Mouse (Mus musculus) Patski (cell line): ENCODE data around the gene Tas1r1. TPM values are rescaled to one million over a fixed set of nuclear protein-coding genes. Genes with fewer than 3 reads are reported as not detected.

Experiments
- ATAC-seq: fragments of 100-300 bp; one replicate; pipeline ENCODE4 v1.8.0; 2021
- CTCF ChIA-PET: fragments of 350-600 bp; sonication (Branson Sonifier 250); formaldehyde crosslinking; loops from one replicate; lab custom pipeline; 2022; ENCODE audit warnings: inconsistent platforms; lab: Charles Lee
- POLR2A ChIA-PET: fragments of 350-600 bp; sonication (Branson Sonifier 250); formaldehyde crosslinking; loops from one replicate; lab custom pipeline; 2022; ENCODE audit warnings: antibody characterized with exemption, inconsistent platforms; lab: Charles Lee
- DNase-seq: peaks from one replicate; pipeline ENCODE4 v3.0.0-alpha.2; 2011; ENCODE audit warnings: low read depth, low spot score
- H3K27me3 ChIP-seq: fragments of 371-371 bp; one replicate; pipeline ENCODE4 v1.5.1; 2021
- CTCF ChIP-seq: fragments of 100-300 bp; IDR thresholded peaks from one replicate; pipeline ENCODE4 v1.5.1; 2021
- in situ Hi-C: fragments of 300-500 bp; cut with MboI; formaldehyde crosslinking; loops from 3 replicates; pipeline ENCODE4 v1.11.1; 2018; ENCODE audit warnings: low pct_unique_long_range_greater_than_20kb, mixed read lengths
- polyA plus RNA-seq: library from polyadenylated mRNA; unstranded; gene quantifications from one replicate; pipeline ENCODE4 v1.2.3, GENCODE M21; 2021

The Tas1r1 gene
- polyA plus RNA-seq, 1 experiment from 2014 or later, result 0.56 TPM

- in situ Hi-C loops, result loop anchor here (5.0 kb wide), 1 partner anchor 46 kb away; no protein-coding TSS in a partner anchor
- TF ChIP-seq CTCF, result no peak
- ChIA-PET POLR2A (interaction anchor here (1.4 kb wide), 1 partner anchor 20 kb away, joined by 4 read pairs; the partner anchor contains the start of gene Klhl21), CTCF (interaction anchor here (0.8 to 1.8 kb wide), 10 partner anchors 10 to 75 kb away, joined by 3 to 10 read pairs (median 3); partner anchors contain the start of genes Nol9 and Tas1r1)
- ATAC-seq, result no peak
- DNase-seq, result no peak
- H3K27me3 ChIP-seq, result no peaks in the 10 kb centered on the region
Observed at GRCm38 (mm10) chr4:152028456-152028855, 9.9 kb downstream of the Tas1r1 start.

GRCm38 (mm10) chr4:152027524-152027923 lies 10.8 kb downstream of the Tas1r1 start, which contains the start of gene Zbtb48:
Gene Zbtb48, minus strand, starts transcription at chr4:152027671.
- ATAC-seq (peak; percentile 95), DNase-seq (no peak)
- in situ Hi-C loops, result loop anchor here (5.0 kb wide), 1 partner anchor 45 kb away; no protein-coding TSS in a partner anchor
- ChIA-PET POLR2A (no interaction called here), CTCF (interaction anchor here (0.6 to 1.6 kb wide), 3 partner anchors 34 to 76 kb away, joined by 3 to 6 read pairs (median 4); no protein-coding TSS in a partner anchor)
- no peaks in the 10 kb centered on the region for H3K27me3 ChIP-seq
- no peak for TF ChIP-seq CTCF

GRCm38 (mm10) chr4:152026751-152027508 lies 11.4 kb downstream of the Tas1r1 start:
- in situ Hi-C loops, result loop anchor here (5.0 kb wide), 1 partner anchor 45 kb away; no protein-coding TSS in a partner anchor
- CTCF ChIA-PET, result interaction anchor here (0.6 to 1.6 kb wide), 3 partner anchors 34 to 76 kb away, joined by 3 to 6 read pairs (median 4); no protein-coding TSS in a partner anchor
- DNase-seq, result no peak
- POLR2A ChIA-PET, result interaction anchor here (1.0 to 1.4 kb wide), 2 partner anchors 11 to 17 kb away, joined by 3 to 5 read pairs; no protein-coding TSS in a partner anchor
- no peak for TF ChIP-seq CTCF
- H3K27me3 ChIP-seq, result no peaks in the 10 kb centered on the region
- peak; percentile 37 for ATAC-seq

- ChIA-PET CTCF (no interaction called here), POLR2A (no interaction called here)
- in situ Hi-C loops, result no loop called here
- no peak for TF ChIP-seq CTCF
- DNase-seq, result no peak
- H3K27me3 ChIP-seq, result no peaks in the 10 kb centered on the region
- ATAC-seq, result no peak
Observed at GRCm38 (mm10) chr4:152024525-152024924, 13.8 kb downstream of the Tas1r1 start.

- no peak for ATAC-seq
- in situ Hi-C loops, result no loop called here
- ChIA-PET CTCF (no interaction called here), POLR2A (no interaction called here)
- DNase-seq, result no peak
- no peaks in the 10 kb centered on the region for H3K27me3 ChIP-seq
- TF ChIP-seq CTCF, result no peak
Observed at GRCm38 (mm10) chr4:152022506-152022905, 15.9 kb downstream of the Tas1r1 start.

- no peaks in the 10 kb centered on the region for H3K27me3 ChIP-seq
- DNase-seq (no peak), ATAC-seq (no peak)
- in situ Hi-C loops, result no loop called here
- ChIA-PET CTCF (interaction anchor here (0.9 kb wide), 1 partner anchor 10 kb away, joined by 5 read pairs; no protein-coding TSS in a partner anchor), POLR2A (no interaction called here)
- TF ChIP-seq CTCF, result no peak
Observed at GRCm38 (mm10) chr4:152021568-152022097, 16.7 kb downstream of the Tas1r1 start.

GRCm38 (mm10) chr4:152020024-152020423 lies 18.3 kb downstream of the Tas1r1 start:
- H3K27me3 ChIP-seq, result no peaks in the 10 kb centered on the region
- in situ Hi-C loops, result no loop called here
- CTCF ChIA-PET, result interaction anchor here (1.0 to 1.2 kb wide), 3 partner anchors 10 to 81 kb away, joined by 3 read pairs; partner anchors contain the start of genes Nol9 and Tas1r1
- TF ChIP-seq CTCF, result no peak
- POLR2A ChIA-PET, result interaction anchor here (1.3 kb wide), 1 partner anchor 11 kb away, joined by 3 read pairs; the partner anchor contains the start of gene Klhl21
- ATAC-seq (no peak), DNase-seq (no peak)

- no peaks in the 10 kb centered on the region for H3K27me3 ChIP-seq
- ATAC-seq (peak; percentile 64), DNase-seq (no peak)
- CTCF ChIA-PET, result interaction anchor here (1.2 to 2.4 kb wide), 2 partner anchors 10 to 16 kb away, joined by 3 to 5 read pairs; no protein-coding TSS in a partner anchor
- TF ChIP-seq CTCF, result no peak
- in situ Hi-C loops, result no loop called here
- POLR2A ChIA-PET, result interaction anchor here (0.6 kb wide), 1 partner anchor 85 kb away, joined by 3 read pairs; no protein-coding TSS in a partner anchor
Observed at GRCm38 (mm10) chr4:152019073-152019472, 19.3 kb downstream of the Tas1r1 start.

GRCm38 (mm10) chr4:152013036-152013813 lies 25.1 kb downstream of the Tas1r1 start:
- in situ Hi-C loops, result no loop called here
- H3K27me3 ChIP-seq, result no peaks in the 10 kb centered on the region
- ChIA-PET CTCF (interaction anchor here (0.9 to 1.5 kb wide), 2 partner anchors 25 to 90 kb away, joined by 3 read pairs; partner anchors contain the start of gene Tas1r1), POLR2A (no interaction called here)
- DNase-seq (no peak), ATAC-seq (no peak)
- no peak for TF ChIP-seq CTCF
